Mouse (Mus musculus) midbrain, embryonic 16.5 days (tissue): ENCODE measurements around the gene Fam114a2. TPM values are rescaled to one million over a fixed set of nuclear protein-coding genes. Genes with fewer than 3 reads are reported as not detected.

Experiments used
- ATAC-seq: fragments of 200-750 bp; cut with Nextera tagmentation; 2 replicates; pipeline ENCODE4 v1.8.0; 2017; ENCODE audit warnings: moderate TSS enrichment
- H3K27ac ChIP-seq: fragments of 300-500 bp; sonication (generic); 2 replicates; pipeline ENCODE4 v1.5.1; 2014; ENCODE audit warnings: mild to moderate bottlenecking, low read length, mixed read lengths
- H3K27me3 ChIP-seq: fragments of 300-500 bp; sonication (generic); 2 replicates; pipeline ENCODE4 v1.6.1; 2014; ENCODE audit warnings: low read depth, low read length, mixed read lengths; ENCODE audit not compliant: control insufficient read depth, insufficient read depth
- H3K36me3 ChIP-seq: fragments of 300-500 bp; sonication (generic); 2 replicates; pipeline ENCODE4 v1.6.1; 2014; ENCODE audit warnings: mild to moderate bottlenecking, low read length, moderate library complexity, mixed read lengths; ENCODE audit not compliant: control insufficient read depth, insufficient read depth
- H3K4me1 ChIP-seq: fragments of 300-500 bp; sonication (generic); 2 replicates; pipeline ENCODE4 v1.6.1; 2014; ENCODE audit warnings: mild to moderate bottlenecking, low read length, mixed read lengths; ENCODE audit not compliant: control insufficient read depth, insufficient read depth
- H3K4me2 ChIP-seq: fragments of 300-500 bp; sonication (generic); 2 replicates; pipeline ENCODE4 v1.6.1; 2014; ENCODE audit warnings: mild to moderate bottlenecking, low read length, mixed read lengths
- H3K4me3 ChIP-seq: fragments of 300-500 bp; sonication (generic); 2 replicates; pipeline ENCODE4 v1.5.1; 2014; ENCODE audit warnings: low read depth, mild to moderate bottlenecking, low read length, moderate library complexity, mixed read lengths
- H3K9ac ChIP-seq: fragments of 300-500 bp; sonication (generic); 2 replicates; pipeline ENCODE4 v1.6.1; 2014; ENCODE audit warnings: low read depth, low read length, mixed read lengths
- H3K9me3 ChIP-seq: fragments of 300-500 bp; sonication (generic); replicated peaks from 2 replicates; pipeline ENCODE4 v1.6.1; 2014; ENCODE audit warnings: mild to moderate bottlenecking, low read length, mixed read lengths; ENCODE audit not compliant: control insufficient read depth, poor library complexity, severe bottlenecking
- WGBS: fragments of 180-500 bp; shearing (Covaris S2); extraction: QIAGEN DNeasy Blood & Tissue Kit; methylation state at CpG from one replicate; pipeline ENCODE4 v1.1.7; 2014; 5-methylcytosine and 5-hydroxymethylcytosine counted together
- polyA plus RNA-seq: library from polyadenylated mRNA; unstranded; fragments of >200 nt; fragmentation: Nextera tagmentation; extraction: Ambion mirVana; gene quantifications from 2 replicates; pipeline ENCODE4 v1.2.1, GENCODE M21; 2015

Gene Fam114a2
- polyA plus RNA-seq, 1 experiment from 2014 or later: 77.4 TPM

DNA sequence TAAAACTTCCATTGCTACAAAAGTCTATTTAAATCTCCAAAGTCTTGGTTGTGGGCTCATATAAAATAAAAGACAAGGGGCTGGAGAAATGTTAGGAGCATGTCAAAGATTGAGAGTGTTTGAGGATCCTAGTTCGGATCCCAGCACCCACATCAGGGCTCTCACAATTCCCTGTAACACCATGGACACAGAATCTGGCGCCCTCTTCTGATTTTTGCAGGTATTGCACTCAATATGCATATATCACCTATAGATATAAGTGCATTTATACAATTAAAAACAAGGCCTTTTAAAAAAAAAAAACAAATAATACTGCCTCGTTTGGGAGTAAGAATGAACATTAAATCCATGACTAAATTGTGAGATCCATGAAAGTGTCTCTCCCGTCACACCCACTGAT, 49.7 kb downstream of the Fam114a2 start:
- peaks cover 3% of the 10 kb centered on the region; the same call in 1 of the 2 replicates for H3K4me1 ChIP-seq
- H3K36me3 ChIP-seq: no peaks in the 10 kb centered on the region
- no peak overlapping the region for H3K9ac ChIP-seq
- no peak for ATAC-seq
- no peak overlapping the region for H3K4me2 ChIP-seq
- WGBS: 84% methylated on average over 4 of the region's 4 CpGs
- no peaks in the 10 kb centered on the region for H3K27me3 ChIP-seq
- no peaks in the 10 kb centered on the region for H3K9me3 ChIP-seq
- H3K4me3 ChIP-seq: no peak overlapping the region
- H3K27ac ChIP-seq: no peak overlapping the region

DNA sequence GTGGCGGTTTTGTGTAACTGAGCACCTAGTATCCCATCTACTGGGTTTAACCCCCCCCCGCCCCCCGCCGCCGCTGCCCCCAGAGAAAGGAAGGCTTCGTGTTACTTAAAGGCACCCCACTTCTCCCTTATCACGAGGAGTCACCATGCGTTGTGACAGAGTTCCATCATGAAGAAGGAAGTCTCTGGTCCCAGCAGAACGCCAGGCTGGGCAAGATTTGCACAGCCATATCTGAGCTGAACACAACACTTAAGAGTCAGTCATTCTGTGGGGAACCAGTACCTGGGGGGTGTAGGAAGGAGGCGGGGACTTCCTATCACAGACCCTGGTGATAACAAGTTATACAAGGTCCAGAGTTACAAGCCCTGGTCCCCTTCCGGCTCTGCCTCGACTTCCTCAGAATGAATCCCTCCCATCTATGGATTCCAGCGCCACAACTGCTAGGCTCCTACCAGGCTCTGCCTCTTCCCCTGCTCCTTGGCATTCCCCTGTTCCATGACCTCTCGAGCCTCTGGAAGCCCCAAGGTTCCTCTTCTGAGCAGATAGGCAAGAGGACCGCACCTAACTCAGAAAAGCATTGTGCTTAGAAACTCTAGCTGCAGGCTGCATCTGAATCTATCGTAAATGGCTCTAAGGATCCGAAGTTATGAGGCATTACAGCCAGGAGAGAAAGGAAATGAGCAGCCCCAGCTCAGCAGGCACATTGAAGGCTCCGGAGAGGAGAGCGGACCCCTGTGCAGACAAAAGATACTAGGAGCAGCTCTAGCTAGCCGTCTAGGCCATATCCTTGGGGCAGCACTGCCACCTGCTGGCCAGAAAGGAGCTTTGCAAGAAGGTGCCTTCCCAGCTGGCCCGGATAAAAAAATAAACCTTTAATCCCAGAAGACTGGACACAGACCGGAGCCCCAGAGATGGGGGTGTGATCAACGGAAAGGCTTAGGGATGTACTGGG, 51.0 kb downstream of the Fam114a2 start:
- H3K27me3 ChIP-seq: no peaks in the 10 kb centered on the region
- WGBS: 54% methylated on average over 23 of the region's 23 CpGs
- no peaks in the 10 kb centered on the region for H3K9me3 ChIP-seq
- H3K36me3 ChIP-seq: no peaks in the 10 kb centered on the region
- peaks cover 3% of the 10 kb centered on the region; the same call in 1 of the 2 replicates for H3K4me1 ChIP-seq
- peak; percentile 92 for ATAC-seq
- peak overlapping the region; percentile 19; the same call in 1 of the 2 replicates for H3K4me2 ChIP-seq
- peak overlapping the region; percentile 28 for H3K27ac ChIP-seq
- H3K4me3 ChIP-seq: no peak overlapping the region
- no peak overlapping the region; the same call in 1 of the 2 replicates for H3K9ac ChIP-seq

DNA sequence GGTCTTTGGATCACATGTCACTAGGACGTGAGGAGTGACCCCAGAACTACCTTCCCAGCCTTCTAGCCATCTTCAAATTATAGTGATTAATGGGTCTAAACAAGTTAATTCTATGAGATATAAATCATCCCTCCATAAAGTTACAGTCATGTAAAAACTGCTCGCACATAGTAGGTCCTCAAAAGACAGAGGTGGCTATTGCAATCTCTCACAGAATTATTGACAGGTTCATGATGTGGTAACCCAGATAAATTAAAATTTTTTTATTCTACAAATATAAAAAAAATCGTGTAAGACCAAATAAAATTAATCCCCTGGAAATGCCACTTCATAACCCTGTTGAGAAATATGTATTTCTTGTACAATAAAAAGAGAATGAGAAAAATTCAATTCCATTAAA, 52.6 kb downstream of the Fam114a2 start:
- Histone ChIP-seq H3K9me3 (no peaks in the 10 kb centered on the region), H3K4me2 (no peak overlapping the region), H3K27ac (no peak overlapping the region), H3K9ac (no peak overlapping the region), H3K36me3 (no peaks in the 10 kb centered on the region), H3K4me1 (peaks cover 3% of the 10 kb centered on the region; the same call in 1 of the 2 replicates), H3K4me3 (no peak overlapping the region), H3K27me3 (no peaks in the 10 kb centered on the region)
- WGBS: 88% methylated on average over 3 of the region's 3 CpGs
- ATAC-seq: no peak

DNA sequence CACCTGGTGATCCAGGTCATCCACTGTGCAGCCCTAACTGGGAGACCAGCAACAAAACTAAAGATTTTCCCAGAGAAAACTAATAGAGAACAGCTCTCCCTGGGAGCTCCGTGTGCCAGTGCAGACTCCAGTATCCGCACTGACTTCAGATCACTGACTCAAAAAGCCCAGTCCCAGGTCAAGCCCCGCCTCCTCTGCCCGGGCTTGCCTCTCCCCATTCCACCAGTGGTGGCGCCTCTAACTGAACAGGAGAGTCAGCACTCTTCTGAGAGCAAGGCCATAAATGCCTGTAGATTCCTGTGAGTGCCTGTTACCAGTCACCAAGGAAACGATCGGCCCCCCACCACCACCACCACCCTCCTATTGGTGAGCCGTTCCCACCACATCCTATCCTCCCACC, 53.4 kb downstream of the Fam114a2 start:
- no peaks in the 10 kb centered on the region for H3K36me3 ChIP-seq
- no peak overlapping the region for H3K9ac ChIP-seq
- H3K4me1 ChIP-seq: peaks cover 3% of the 10 kb centered on the region; the same call in 1 of the 2 replicates
- no peak for ATAC-seq
- no peak overlapping the region for H3K4me3 ChIP-seq
- WGBS: 53% methylated on average over 8 of the region's 8 CpGs
- no peak overlapping the region for H3K4me2 ChIP-seq
- no peaks in the 10 kb centered on the region for H3K9me3 ChIP-seq
- no peaks in the 10 kb centered on the region for H3K27me3 ChIP-seq
- H3K27ac ChIP-seq: no peak overlapping the region

DNA sequence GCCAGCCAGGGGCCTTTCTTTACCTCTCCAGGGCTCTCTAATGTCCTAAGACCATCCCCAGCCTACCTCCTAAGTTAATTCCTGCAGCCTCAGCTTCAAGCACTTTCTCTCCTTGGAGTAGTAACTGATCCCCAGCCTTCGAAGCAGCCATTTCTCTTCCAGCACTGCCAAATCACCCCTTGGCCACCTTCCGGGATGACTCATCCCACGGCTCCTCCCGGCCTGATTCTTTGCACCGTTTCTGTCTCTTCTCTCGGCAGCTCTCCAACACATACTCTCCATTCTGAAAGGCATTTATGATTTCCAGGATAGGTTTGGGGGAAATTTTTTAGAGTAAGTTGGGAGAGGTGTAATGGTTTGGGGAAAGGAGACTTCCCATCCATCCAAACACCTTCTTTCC, 58.7 kb downstream of the Fam114a2 start:
- H3K27ac ChIP-seq: no peak overlapping the region
- ATAC-seq: no peak
- H3K9me3 ChIP-seq: no peaks in the 10 kb centered on the region
- H3K9ac ChIP-seq: no peak overlapping the region
- no peak overlapping the region for H3K4me2 ChIP-seq
- no peak overlapping the region for H3K4me3 ChIP-seq
- H3K36me3 ChIP-seq: no peaks in the 10 kb centered on the region
- no peaks in the 10 kb centered on the region for H3K27me3 ChIP-seq
- no peaks in the 10 kb centered on the region for H3K4me1 ChIP-seq
- WGBS: 95% methylated on average over 6 of the region's 6 CpGs

DNA sequence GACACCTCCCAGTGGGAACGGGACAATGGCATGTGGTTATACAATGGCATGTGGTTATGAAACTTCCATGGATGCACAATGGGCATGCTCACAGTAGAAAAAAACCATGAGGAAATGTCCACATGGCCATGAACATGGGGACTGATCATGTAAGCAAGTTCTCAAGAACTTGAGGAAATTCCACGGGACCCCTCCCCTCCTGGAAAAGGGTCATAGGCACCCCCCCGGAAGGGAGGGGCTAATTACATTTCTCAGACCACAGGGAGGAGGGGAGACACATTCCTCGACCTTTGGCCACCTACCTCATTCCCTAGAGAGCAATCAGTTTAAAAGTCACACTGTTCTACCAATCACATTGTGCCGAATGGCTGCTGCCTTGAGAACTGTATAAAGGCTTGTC, 64.0 kb downstream of the Fam114a2 start:
- ATAC-seq: no peak
- 81% methylated on average over 5 of the region's 5 CpGs for WGBS
- no peak overlapping the region for H3K4me2 ChIP-seq
- H3K36me3 ChIP-seq: no peaks in the 10 kb centered on the region
- no peak overlapping the region for H3K27ac ChIP-seq
- no peak overlapping the region for H3K9ac ChIP-seq
- H3K4me3 ChIP-seq: no peak overlapping the region
- H3K4me1 ChIP-seq: no peaks in the 10 kb centered on the region
- H3K27me3 ChIP-seq: no peaks in the 10 kb centered on the region
- no peaks in the 10 kb centered on the region for H3K9me3 ChIP-seq

DNA sequence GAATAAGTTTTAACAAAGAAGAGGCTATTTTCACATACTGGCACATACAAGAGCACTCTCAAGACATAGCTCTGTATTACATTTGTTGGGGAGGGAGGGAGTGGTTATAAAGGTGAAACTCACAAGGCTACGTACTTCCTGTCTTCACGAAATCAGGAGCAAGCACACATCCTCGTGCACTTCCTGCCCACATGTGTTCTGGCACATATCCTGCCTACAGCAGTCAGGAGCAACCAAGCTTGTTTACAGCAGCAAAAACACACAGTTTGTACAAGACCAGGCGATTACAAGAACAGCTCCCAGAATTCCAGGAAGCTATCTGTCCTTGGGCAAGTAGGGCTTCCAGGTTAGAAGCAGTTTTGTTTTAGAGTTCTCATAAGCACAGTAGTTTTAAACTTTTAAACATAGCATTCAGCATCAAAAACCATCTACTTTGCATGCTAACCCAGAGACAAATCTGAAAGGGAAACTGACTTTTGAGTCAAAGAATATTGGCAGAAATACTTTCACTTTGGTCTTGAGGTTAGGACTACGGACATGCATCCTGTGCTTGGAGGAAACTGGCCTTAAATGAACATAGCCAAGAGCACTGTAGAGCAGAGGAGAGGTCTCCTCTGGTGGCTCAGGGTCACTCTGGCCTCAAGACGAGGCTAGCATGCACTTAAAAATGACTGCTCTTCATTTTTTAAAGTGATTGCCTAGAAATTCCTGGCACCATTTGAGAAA, 73.0 kb downstream of the Fam114a2 start:
- no peak overlapping the region for H3K4me2 ChIP-seq
- no peak overlapping the region for H3K27ac ChIP-seq
- WGBS: 80% methylated on average over 6 of the region's 6 CpGs
- no peak overlapping the region for H3K4me3 ChIP-seq
- ATAC-seq: no peak
- no peak overlapping the region for H3K9ac ChIP-seq
- no peaks in the 10 kb centered on the region for H3K36me3 ChIP-seq
- no peaks in the 10 kb centered on the region for H3K9me3 ChIP-seq
- no peaks in the 10 kb centered on the region for H3K27me3 ChIP-seq
- no peaks in the 10 kb centered on the region for H3K4me1 ChIP-seq

DNA sequence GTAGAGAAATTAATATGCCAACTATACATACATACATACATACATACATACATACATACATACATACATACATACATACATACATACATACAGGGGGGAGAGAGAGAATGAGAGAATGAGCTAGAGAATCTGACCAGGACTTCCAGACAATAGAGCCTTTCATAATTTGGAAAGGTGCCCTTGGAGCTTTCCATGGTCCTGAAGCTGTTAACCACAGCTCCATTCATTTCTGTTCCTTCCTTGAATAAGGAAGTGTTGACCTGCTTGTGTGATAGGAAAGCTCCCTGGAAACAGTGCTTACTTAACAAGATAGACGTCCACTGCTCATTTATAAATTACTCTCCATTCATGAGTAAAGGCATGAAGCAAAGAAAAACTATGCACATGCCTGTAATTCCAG, 84.3 kb downstream of the Fam114a2 start:
- H3K4me1 ChIP-seq: no peaks in the 10 kb centered on the region
- ATAC-seq: no peak
- 18% methylated on average over 1 of the region's 1 CpGs for WGBS
- no peaks in the 10 kb centered on the region for H3K36me3 ChIP-seq
- H3K4me2 ChIP-seq: no peak overlapping the region
- no peak overlapping the region for H3K27ac ChIP-seq
- H3K9ac ChIP-seq: no peak overlapping the region
- H3K9me3 ChIP-seq: no peaks in the 10 kb centered on the region
- H3K27me3 ChIP-seq: no peaks in the 10 kb centered on the region
- H3K4me3 ChIP-seq: no peak overlapping the region
